Mouse (Mus musculus): ENCODE measurements around the gene Hoxb6. TPM values are rescaled to one million over a fixed set of nuclear protein-coding genes. Genes with fewer than 3 reads are reported as not detected.

Gene Hoxb6
- total RNA-seq, 2 experiments from 2014 or later: 0.43 to 0.75 TPM

GRCm38 (mm10) chr11:96295092-96295835, 3.0 kb downstream of the Hoxb6 start:
- intact Hi-C loops (cut with DNase I; ENCODE audit: low total_unique reads): no loop called here

GRCm38 (mm10) chr11:96296997-96297396, 4.7 kb downstream of the Hoxb6 start:
- intact Hi-C loops (cut with DNase I; ENCODE audit: low total_unique reads): no loop called here
- no peak for DNase-seq

More at GRCm38 (mm10) chr11:96295092-96295835, 3.0 kb downstream of the Hoxb6 start:
- no peak for DNase-seq

- intact Hi-C loops (cut with DNase I; ENCODE audit: low total_unique reads): no loop called here
These were observed 5.2 kb downstream of the Hoxb6 start for GRCm38 (mm10) chr11:96297428-96297827.

GRCm38 (mm10) chr11:96297968-96298635, 5.8 kb downstream of the Hoxb6 start:
- no peak for DNase-seq
- intact Hi-C loops (cut with DNase I; ENCODE audit: low total_unique reads): no loop called here

More at GRCm38 (mm10) chr11:96297428-96297827, 5.2 kb downstream of the Hoxb6 start:
- no peak for DNase-seq

GRCm38 (mm10) chr11:96298895-96299667, 6.8 kb downstream of the Hoxb6 start:
- intact Hi-C loops (cut with DNase I; ENCODE audit: low total_unique reads): no loop called here
- DNase-seq: no peak

GRCm38 (mm10) chr11:96299781-96300180, 7.5 kb downstream of the Hoxb6 start:
- intact Hi-C loops (cut with DNase I; ENCODE audit: low total_unique reads): loop anchor here (5.0 to 10.0 kb wide), 2 partner anchors 105 to 238 kb away; no protein-coding TSS in a partner anchor
- no peak for DNase-seq

GRCm38 (mm10) chr11:96300354-96301063, 8.2 kb downstream of the Hoxb6 start:
- intact Hi-C loops (cut with DNase I; ENCODE audit: low total_unique reads): loop anchor here (5.0 to 10.0 kb wide), 2 partner anchors 104 to 237 kb away; no protein-coding TSS in a partner anchor
- no peak for DNase-seq

GRCm38 (mm10) chr11:96301064-96301431, 8.8 kb downstream of the Hoxb6 start:
- DNase-seq: no peak
- intact Hi-C loops (cut with DNase I; ENCODE audit: low total_unique reads): loop anchor here (5.0 to 10.0 kb wide), 2 partner anchors 104 to 236 kb away; no protein-coding TSS in a partner anchor

GRCm38 (mm10) chr11:96301837-96302236, 9.6 kb downstream of the Hoxb6 start:
- no peak for DNase-seq
- intact Hi-C loops (cut with DNase I; ENCODE audit: low total_unique reads): loop anchor here (5.0 to 10.0 kb wide), 2 partner anchors 103 to 235 kb away; no protein-coding TSS in a partner anchor

GRCm38 (mm10) chr11:96302381-96303150, 10.3 kb downstream of the Hoxb6 start:
- intact Hi-C loops (cut with DNase I; ENCODE audit: low total_unique reads): loop anchor here (5.0 to 10.0 kb wide), 2 partner anchors 102 to 235 kb away; no protein-coding TSS in a partner anchor
- no peak for DNase-seq

GRCm38 (mm10) chr11:96303151-96304099, 11.1 kb downstream of the Hoxb6 start, which contains the start of gene Hoxb5:
Gene Hoxb5, plus strand, starts transcription at chr11:96303336.
- intact Hi-C loops (cut with DNase I; ENCODE audit: low total_unique reads): loop anchor here (5.0 to 10.0 kb wide), 2 partner anchors 101 to 234 kb away; no protein-coding TSS in a partner anchor

GRCm38 (mm10) chr11:96304381-96305195, 12.3 kb downstream of the Hoxb6 start:
- intact Hi-C loops (cut with DNase I; ENCODE audit: low total_unique reads): loop anchor here (5.0 to 10.0 kb wide), 2 partner anchors 100 to 233 kb away; no protein-coding TSS in a partner anchor
- DNase-seq: no peak

More at GRCm38 (mm10) chr11:96303151-96304099, 11.1 kb downstream of the Hoxb6 start, which contains the start of gene Hoxb5:
- DNase-seq: peak; percentile 66

GRCm38 (mm10) chr11:96305505-96306182, 13.4 kb downstream of the Hoxb6 start:
- intact Hi-C loops (cut with DNase I; ENCODE audit: low total_unique reads): loop anchor here (10.0 kb wide), 1 partner anchor 99 kb away; no protein-coding TSS in a partner anchor
- no peak for DNase-seq

- no peak for DNase-seq
- intact Hi-C loops (cut with DNase I; ENCODE audit: low total_unique reads): loop anchor here (10.0 kb wide), 1 partner anchor 98 kb away; no protein-coding TSS in a partner anchor
These were observed 14.1 kb downstream of the Hoxb6 start for GRCm38 (mm10) chr11:96306183-96306907.

- intact Hi-C loops (cut with DNase I; ENCODE audit: low total_unique reads): loop anchor here (10.0 kb wide), 1 partner anchor 98 kb away; no protein-coding TSS in a partner anchor
- no peak for DNase-seq
These were observed 14.6 kb downstream of the Hoxb6 start for GRCm38 (mm10) chr11:96306908-96307269.

Measured in gastrocnemius, postnatal 14 days (tissue).